Mouse (Mus musculus) erythroblast, embryonic 14.5 days (primary cell): Measurements from ENCODE around the gene Btnl1. TPM values are rescaled to one million over a fixed set of nuclear protein-coding genes. Genes with fewer than 3 reads are reported as not detected.

ENCODE experiments used
- H3K27me3 ChIP-seq: 2 replicates; pipeline ENCODE4 v1.6.1; 2012; ENCODE audit warnings: inconsistent platforms; ENCODE audit not compliant: control insufficient read depth
- H3K36me3 ChIP-seq: 2 replicates; pipeline ENCODE4 v1.6.1; 2012; ENCODE audit warnings: mild to moderate bottlenecking, inconsistent platforms; ENCODE audit not compliant: control insufficient read depth
- H3K4me1 ChIP-seq: 2 replicates; pipeline ENCODE4 v1.6.1; 2012; ENCODE audit warnings: inconsistent platforms; ENCODE audit not compliant: control insufficient read depth
- H3K4me3 ChIP-seq: replicated peaks from 2 replicates; pipeline ENCODE3; 2012; ENCODE audit warnings: moderate library complexity, mild to moderate bottlenecking, inconsistent platforms
- H3K9me3 ChIP-seq: 2 replicates; pipeline ENCODE4 v1.6.1; 2012; ENCODE audit warnings: low read length, inconsistent platforms, mixed read lengths; ENCODE audit not compliant: control insufficient read depth
- GATA1 ChIP-seq: IDR thresholded peaks from 2 replicates; pipeline ENCODE4 v1.6.1; 2012; ENCODE audit warnings: low read length, inconsistent platforms, mixed read lengths
- TAL1 ChIP-seq: IDR thresholded peaks from 3 replicates; pipeline ENCODE4 v1.6.1; 2012; ENCODE audit warnings: low read length, inconsistent platforms, mixed read lengths
- polyA plus RNA-seq: library from polyadenylated mRNA; stranded (reverse); fragments of >175 nt; gene quantifications from 2 replicates; pipeline ENCODE4 v1.2.3, GENCODE M21; 2012

Btnl1 gene
- polyA plus RNA-seq, 1 experiment: not detected

DNA sequence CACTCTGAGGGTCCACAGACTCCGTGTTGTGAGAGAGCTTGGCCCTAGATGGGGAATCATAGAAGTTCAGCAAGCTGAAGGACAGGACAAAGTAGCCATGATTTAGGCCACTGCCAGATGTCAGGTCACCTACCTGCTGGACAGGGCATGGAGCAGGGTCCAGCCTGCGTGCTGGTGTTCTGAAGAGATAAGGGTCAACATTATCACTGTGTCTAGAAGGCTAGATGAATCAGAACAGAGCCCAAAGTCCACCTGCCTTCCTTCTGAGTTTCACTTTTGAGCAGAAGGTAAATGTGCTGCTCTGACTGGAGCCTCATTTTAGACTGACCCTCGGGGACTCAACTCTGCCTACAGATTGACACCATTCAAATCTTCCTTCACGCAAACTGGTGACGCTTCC is 22.4 kb upstream of the Btnl1 start, which contains the start of gene Btnl2:
Btnl2 (plus strand) TSS at position 284 of the 400 bp plus-strand sequence.
- no peaks in the 10 kb centered on the region for H3K36me3 ChIP-seq
- H3K4me1 ChIP-seq: no peaks in the 10 kb centered on the region
- no peaks in the 10 kb centered on the region for H3K9me3 ChIP-seq
- no peak within 1 kb of the TSS for H3K4me3 ChIP-seq
- no peak for TF ChIP-seq TAL1
- no peak for TF ChIP-seq GATA1
- H3K27me3 ChIP-seq: no peaks in the 10 kb centered on the region

DNA sequence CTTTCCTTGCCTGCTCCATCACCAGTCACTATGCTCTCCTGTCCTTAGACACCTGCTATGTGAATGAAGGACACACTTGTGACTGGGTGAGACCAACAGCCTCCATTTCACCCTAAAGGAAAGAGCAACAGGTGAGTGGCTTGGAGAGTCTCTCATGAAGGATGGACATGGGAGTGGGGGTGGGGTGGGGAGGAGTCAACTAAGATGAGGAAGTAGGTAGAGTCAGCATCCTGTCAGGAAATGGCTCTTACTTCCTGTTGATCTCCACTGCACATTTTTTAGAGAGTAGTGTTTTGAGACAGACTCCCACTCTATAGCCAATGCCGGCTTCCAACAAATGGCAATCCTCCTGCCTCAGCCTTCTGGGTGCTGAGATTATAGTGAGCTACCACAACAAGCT is 22.0 kb upstream of the Btnl1 start:
- Histone ChIP-seq H3K27me3 (no peaks in the 10 kb centered on the region), H3K9me3 (no peaks in the 10 kb centered on the region), H3K4me3 (no peak overlapping the region), H3K4me1 (no peaks in the 10 kb centered on the region), H3K36me3 (no peaks in the 10 kb centered on the region)
- no peak for TF ChIP-seq TAL1
- no peak for TF ChIP-seq GATA1

GRCm38 (mm10) chr17:34362954-34363546 is 13.9 kb upstream of the Btnl1 start:
- Histone ChIP-seq H3K4me3 (no peak overlapping the region), H3K9me3 (no peaks in the 10 kb centered on the region)

DNA sequence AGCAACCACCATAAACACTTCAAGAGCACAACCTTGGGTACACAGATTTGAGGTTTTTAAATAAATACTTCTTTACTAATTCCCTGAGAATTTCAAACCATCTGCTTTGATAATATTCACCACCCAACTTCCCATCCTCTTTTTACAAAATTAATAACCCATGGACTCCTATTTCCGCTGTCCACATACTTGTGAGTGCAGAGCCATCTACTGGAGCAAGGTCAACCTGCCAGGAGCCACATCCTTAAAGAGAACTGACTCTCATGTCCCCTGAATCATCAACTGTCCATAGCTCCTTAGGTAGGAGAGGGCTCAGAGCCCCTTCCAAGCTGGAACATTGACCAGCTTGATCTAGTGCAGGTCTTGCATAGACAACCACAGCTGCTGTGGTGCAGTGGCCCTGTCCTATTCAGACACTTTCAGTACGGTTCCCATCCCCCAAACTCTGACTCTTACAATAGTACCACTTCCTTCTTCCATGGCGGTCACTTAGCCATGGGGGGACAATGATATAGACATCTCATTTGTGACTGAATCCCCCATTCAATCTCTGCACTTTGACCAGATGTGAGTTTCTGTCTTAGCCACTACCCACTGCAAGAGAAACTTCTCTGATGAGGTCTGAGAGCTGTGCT is 13.1 kb upstream of the Btnl1 start:
- H3K9me3 ChIP-seq: no peaks in the 10 kb centered on the region
- no peak for TF ChIP-seq TAL1
- no peak for TF ChIP-seq GATA1

More at GRCm38 (mm10) chr17:34362954-34363546, 13.9 kb upstream of the Btnl1 start:
- Histone ChIP-seq H3K27me3 (no peaks in the 10 kb centered on the region; the same call in 1 of the 2 replicates), H3K36me3 (no peaks in the 10 kb centered on the region), H3K4me1 (no peaks in the 10 kb centered on the region)
- TF ChIP-seq TAL1 (no peak), GATA1 (no peak)

GRCm38 (mm10) chr17:34365031-34365430 is 11.9 kb upstream of the Btnl1 start:
- Histone ChIP-seq H3K27me3 (no peaks in the 10 kb centered on the region; the same call in 1 of the 2 replicates), H3K4me1 (no peaks in the 10 kb centered on the region), H3K36me3 (no peaks in the 10 kb centered on the region), H3K4me3 (no peak overlapping the region), H3K9me3 (no peaks in the 10 kb centered on the region)
- TF ChIP-seq TAL1 (no peak), GATA1 (no peak)

More for the DNA sequence above, 13.1 kb upstream of the Btnl1 start:
- no peaks in the 10 kb centered on the region for H3K4me1 ChIP-seq
- no peak overlapping the region for H3K4me3 ChIP-seq
- no peaks in the 10 kb centered on the region; the same call in 1 of the 2 replicates for H3K27me3 ChIP-seq
- no peaks in the 10 kb centered on the region for H3K36me3 ChIP-seq

- no peak overlapping the region for H3K4me3 ChIP-seq
- peaks cover 2% of the 10 kb centered on the region; the same call in 1 of the 2 replicates for H3K27me3 ChIP-seq
- H3K4me1 ChIP-seq: no peaks in the 10 kb centered on the region
- TF ChIP-seq TAL1: no peak
- no peak for TF ChIP-seq GATA1
- H3K36me3 ChIP-seq: no peaks in the 10 kb centered on the region
- H3K9me3 ChIP-seq: no peaks in the 10 kb centered on the region
Measured at GRCm38 (mm10) chr17:34370563-34370962, 6.4 kb upstream of the Btnl1 start.

DNA sequence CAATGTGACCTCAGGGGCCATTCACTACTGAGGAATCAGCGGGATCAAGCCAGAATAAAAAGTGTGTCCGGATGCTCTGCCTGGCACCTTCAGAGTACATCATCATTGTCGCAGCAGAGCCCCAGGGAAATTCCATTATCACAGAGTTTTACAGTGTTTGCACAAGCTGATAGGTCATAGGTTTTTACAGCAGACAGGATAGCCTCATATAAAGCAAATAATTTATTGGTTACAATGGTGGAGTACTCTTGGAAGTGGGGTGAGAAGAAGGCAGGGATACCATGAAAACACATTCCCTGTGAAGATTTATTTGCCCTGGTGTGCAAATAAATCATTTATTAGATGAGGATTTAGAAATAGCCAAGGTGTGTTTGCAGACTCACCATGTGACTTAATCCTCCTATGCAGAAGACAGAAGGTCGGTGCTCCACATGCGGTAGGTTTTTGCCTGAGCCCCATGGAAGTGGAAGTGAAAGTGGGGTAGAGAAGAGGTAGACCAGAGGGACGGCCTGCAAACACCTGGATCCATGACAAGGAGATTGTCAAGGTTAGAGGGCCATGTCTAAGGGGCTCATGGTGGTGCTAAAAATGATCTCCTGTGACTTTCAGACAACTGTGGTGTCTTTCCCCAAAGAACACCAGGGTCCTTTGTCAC is 3.8 kb upstream of the Btnl1 start:
- peaks cover 2% of the 10 kb centered on the region; the same call in 1 of the 2 replicates for H3K27me3 ChIP-seq
- H3K4me1 ChIP-seq: no peaks in the 10 kb centered on the region
- H3K36me3 ChIP-seq: no peaks in the 10 kb centered on the region
- H3K4me3 ChIP-seq: no peak overlapping the region
- TF ChIP-seq GATA1: no peak
- TF ChIP-seq TAL1: no peak
- H3K9me3 ChIP-seq: no peaks in the 10 kb centered on the region

- Histone ChIP-seq H3K4me1 (no peaks in the 10 kb centered on the region), H3K4me3 (no peak overlapping the region), H3K36me3 (no peaks in the 10 kb centered on the region), H3K9me3 (peaks cover 2% of the 10 kb centered on the region; the same call in 1 of the 2 replicates), H3K27me3 (peaks cover 2% of the 10 kb centered on the region; the same call in 1 of the 2 replicates)
- TF ChIP-seq TAL1: no peak
- no peak for TF ChIP-seq GATA1
Measured at GRCm38 (mm10) chr17:34377450-34378209, 698 bp downstream of the Btnl1 start.
